Mouse (Mus musculus): ENCODE data around the gene Stxbp6. TPM values are rescaled to one million over a fixed set of nuclear protein-coding genes. Genes with fewer than 3 reads are reported as not detected.

Stxbp6 gene
- polyA plus RNA-seq, 1 experiment from 2014 or later: 7.1 TPM

DNA sequence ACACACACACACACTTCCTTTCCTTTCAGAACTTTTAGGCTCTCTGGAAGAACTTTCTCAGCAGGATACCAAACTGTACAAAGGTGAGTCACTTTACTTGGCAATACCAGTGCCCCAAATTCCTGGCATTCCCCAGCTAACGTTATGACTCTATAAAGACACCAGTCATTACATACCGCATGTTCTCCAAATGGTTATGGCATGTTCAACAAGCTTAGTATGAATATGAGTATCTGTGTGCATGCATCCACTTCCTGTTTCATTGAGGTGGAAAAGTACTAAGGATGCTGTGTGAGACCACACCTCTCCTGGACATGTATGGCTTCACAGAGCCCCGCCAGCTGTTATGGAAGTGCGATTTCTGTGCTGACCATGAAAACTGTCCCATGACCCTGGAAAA, 27.3 kb downstream of the Stxbp6 start:
- no peak for ATAC-seq
- no peak overlapping the region for H3K27ac ChIP-seq (ENCODE audit: low read depth)
- WGBS (ENCODE audit: insufficient replicate concordance): 68% methylated on average over 4 of the region's 4 CpGs
- H3K9ac ChIP-seq (replicated peaks): no peak overlapping the region
- H3K36me3 ChIP-seq (replicated peaks; ENCODE audit: insufficient read depth, low read length): no peaks in the 10 kb centered on the region
- DNase-seq: no peak
- TF ChIP-seq EP300 (IDR thresholded peaks at IDR 0.05; ENCODE audit: low read depth) (no peak), CTCF (IDR thresholded peaks at IDR 0.05; ENCODE audit: low read depth) (no peak)
- no peak overlapping the region for H3K4me2 ChIP-seq (ENCODE audit: low read depth, low read length)
- H3K4me1 ChIP-seq (ENCODE audit: insufficient read depth): no peaks in the 10 kb centered on the region
- no peaks in the 10 kb centered on the region for H3K9me3 ChIP-seq (ENCODE audit: low read length)
- no peaks in the 10 kb centered on the region for H3K27me3 ChIP-seq (ENCODE audit: insufficient read depth, low read length)
- H3K4me3 ChIP-seq (ENCODE audit: low read depth, low read length): no peak overlapping the region

DNA sequence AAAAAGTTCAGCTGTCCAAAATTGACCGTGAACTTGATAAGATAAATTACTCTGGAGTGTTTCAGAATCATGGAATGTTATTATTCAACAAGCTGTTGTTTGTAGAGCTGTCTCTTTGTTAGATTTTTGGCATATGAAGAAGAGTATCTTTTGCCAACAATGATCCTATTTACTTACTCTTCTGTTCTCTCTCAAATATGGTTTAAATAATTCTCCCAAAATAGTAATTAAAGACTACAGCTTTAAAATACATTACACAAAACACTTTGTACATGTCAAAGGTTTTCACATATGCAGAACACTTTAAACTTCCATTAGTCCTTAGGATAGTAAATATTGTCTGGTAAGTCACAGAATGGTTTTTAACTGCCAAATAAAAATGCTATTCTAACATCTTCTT, 29.9 kb downstream of the Stxbp6 start:
- WGBS (ENCODE audit: insufficient replicate concordance): 65% methylated on average over 1 of the region's 1 CpGs
- no peak overlapping the region for H3K27ac ChIP-seq (ENCODE audit: low read depth)
- no peak overlapping the region for H3K4me2 ChIP-seq (ENCODE audit: low read depth, low read length)
- H3K4me3 ChIP-seq (ENCODE audit: low read depth, low read length): no peak overlapping the region
- no peaks in the 10 kb centered on the region for H3K36me3 ChIP-seq (replicated peaks; ENCODE audit: insufficient read depth, low read length)
- no peak overlapping the region for H3K9ac ChIP-seq (replicated peaks)
- DNase-seq (no peak), ATAC-seq (no peak)
- TF ChIP-seq CTCF (IDR thresholded peaks at IDR 0.05; ENCODE audit: low read depth) (no peak), EP300 (IDR thresholded peaks at IDR 0.05; ENCODE audit: low read depth) (no peak)
- H3K4me1 ChIP-seq (ENCODE audit: insufficient read depth): no peaks in the 10 kb centered on the region
- H3K9me3 ChIP-seq (ENCODE audit: low read length): no peaks in the 10 kb centered on the region
- H3K27me3 ChIP-seq (ENCODE audit: insufficient read depth, low read length): no peaks in the 10 kb centered on the region

DNA sequence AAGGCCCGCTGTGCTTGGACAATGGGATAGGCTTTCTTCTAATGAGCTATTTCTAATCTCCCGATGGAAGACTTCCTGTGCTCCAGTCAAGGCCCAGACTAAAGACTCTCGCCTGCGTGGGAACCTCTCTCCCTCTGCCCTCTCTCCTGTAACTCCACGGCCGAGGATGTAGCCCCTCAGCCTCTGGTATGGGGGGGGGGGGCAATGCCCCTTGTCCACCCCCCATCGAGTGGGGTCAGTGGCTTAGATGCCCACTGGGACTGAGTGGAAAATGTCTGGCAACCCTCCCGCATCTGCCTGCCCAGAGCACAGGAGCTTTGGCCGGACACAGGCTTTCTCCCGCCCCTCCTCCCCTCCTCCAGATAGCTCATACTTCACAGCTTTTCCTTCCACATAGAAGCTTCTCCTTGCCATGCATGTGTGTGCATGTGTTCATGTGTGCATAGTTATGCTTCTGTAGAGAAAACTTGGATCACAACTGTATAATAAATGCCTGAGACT, 31.9 kb downstream of the Stxbp6 start:
- Histone ChIP-seq H3K9me3 (ENCODE audit: low read length) (no peaks in the 10 kb centered on the region), H3K4me2 (ENCODE audit: low read depth, low read length) (no peak overlapping the region), H3K9ac (replicated peaks) (no peak overlapping the region), H3K4me1 (ENCODE audit: insufficient read depth) (peaks cover 1% of the 10 kb centered on the region; the same call in 1 of the 2 replicates), H3K27me3 (ENCODE audit: insufficient read depth, low read length) (no peaks in the 10 kb centered on the region), H3K36me3 (replicated peaks; ENCODE audit: insufficient read depth, low read length) (no peaks in the 10 kb centered on the region), H3K27ac (ENCODE audit: low read depth) (no peak overlapping the region), H3K4me3 (ENCODE audit: low read depth, low read length) (no peak overlapping the region)
- ATAC-seq (no peak), DNase-seq (no peak)
- WGBS (ENCODE audit: insufficient replicate concordance): 52% methylated on average over 10 of the region's 10 CpGs
- TF ChIP-seq EP300 (IDR thresholded peaks at IDR 0.05; ENCODE audit: low read depth) (no peak), CTCF (IDR thresholded peaks at IDR 0.05; ENCODE audit: low read depth) (no peak)

DNA sequence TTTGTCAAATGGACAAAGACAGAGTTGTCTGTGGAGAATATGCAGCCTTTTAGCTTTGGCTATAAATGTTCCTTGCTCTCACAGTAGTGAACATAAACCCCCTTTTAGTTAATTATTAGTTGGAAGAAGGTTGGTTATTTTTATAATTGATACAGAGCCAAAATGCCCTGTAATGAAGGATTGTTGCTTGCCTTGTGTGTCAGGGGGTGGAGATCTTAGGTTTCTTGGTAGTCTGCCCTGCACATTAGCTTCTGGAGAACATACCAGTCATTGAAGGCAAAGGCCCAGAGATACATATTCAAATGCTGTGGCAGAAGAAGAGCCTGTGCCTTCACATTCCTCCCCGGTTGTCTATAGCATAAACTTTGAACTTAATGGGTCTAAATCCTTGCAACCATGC, 37.0 kb downstream of the Stxbp6 start:
- DNase-seq (no peak), ATAC-seq (no peak)
- H3K9ac ChIP-seq (replicated peaks): no peak overlapping the region
- WGBS (ENCODE audit: insufficient replicate concordance): 44% methylated on average over 1 of the region's 1 CpGs
- no peak overlapping the region for H3K27ac ChIP-seq (ENCODE audit: low read depth)
- H3K4me2 ChIP-seq (ENCODE audit: low read depth, low read length): no peak overlapping the region
- no peaks in the 10 kb centered on the region for H3K9me3 ChIP-seq (ENCODE audit: low read length)
- peaks cover 4% of the 10 kb centered on the region; the same call in 1 of the 2 replicates for H3K4me1 ChIP-seq (ENCODE audit: insufficient read depth)
- H3K27me3 ChIP-seq (ENCODE audit: insufficient read depth, low read length): no peaks in the 10 kb centered on the region
- TF ChIP-seq CTCF (IDR thresholded peaks at IDR 0.05; ENCODE audit: low read depth) (no peak), EP300 (IDR thresholded peaks at IDR 0.05; ENCODE audit: low read depth) (no peak)
- no peak overlapping the region for H3K4me3 ChIP-seq (ENCODE audit: low read depth, low read length)
- no peaks in the 10 kb centered on the region for H3K36me3 ChIP-seq (replicated peaks; ENCODE audit: insufficient read depth, low read length)

DNA sequence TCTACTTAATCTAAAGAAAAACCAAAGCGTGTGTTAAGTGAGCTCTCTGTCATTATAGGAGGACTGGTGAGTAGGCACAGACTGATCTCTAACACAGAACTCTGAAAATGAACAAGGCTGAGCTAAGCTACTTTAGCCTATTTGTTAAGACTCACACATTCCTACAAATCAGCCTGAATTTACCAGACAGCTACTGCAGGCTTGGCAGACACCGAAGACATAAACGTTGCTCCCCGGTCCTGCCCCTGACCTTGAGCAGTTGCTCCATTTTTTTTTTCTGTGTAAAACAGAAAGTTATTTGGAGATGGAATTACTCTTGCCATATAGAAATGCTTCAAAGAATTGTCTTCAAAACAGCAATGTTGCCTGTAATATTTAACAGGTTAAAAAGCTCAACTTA, 37.4 kb downstream of the Stxbp6 start:
- no peaks in the 10 kb centered on the region for H3K9me3 ChIP-seq (ENCODE audit: low read length)
- WGBS (ENCODE audit: insufficient replicate concordance): 57% methylated on average over 4 of the region's 4 CpGs
- no peak overlapping the region for H3K27ac ChIP-seq (ENCODE audit: low read depth)
- H3K4me3 ChIP-seq (ENCODE audit: low read depth, low read length): no peak overlapping the region
- peaks cover 4% of the 10 kb centered on the region; the same call in 1 of the 2 replicates for H3K4me1 ChIP-seq (ENCODE audit: insufficient read depth)
- no peak overlapping the region for H3K9ac ChIP-seq (replicated peaks)
- DNase-seq (no peak), ATAC-seq (no peak)
- H3K27me3 ChIP-seq (ENCODE audit: insufficient read depth, low read length): no peaks in the 10 kb centered on the region
- TF ChIP-seq EP300 (IDR thresholded peaks at IDR 0.05; ENCODE audit: low read depth) (no peak), CTCF (IDR thresholded peaks at IDR 0.05; ENCODE audit: low read depth) (no peak)
- no peak overlapping the region for H3K4me2 ChIP-seq (ENCODE audit: low read depth, low read length)
- H3K36me3 ChIP-seq (replicated peaks; ENCODE audit: insufficient read depth, low read length): no peaks in the 10 kb centered on the region

DNA sequence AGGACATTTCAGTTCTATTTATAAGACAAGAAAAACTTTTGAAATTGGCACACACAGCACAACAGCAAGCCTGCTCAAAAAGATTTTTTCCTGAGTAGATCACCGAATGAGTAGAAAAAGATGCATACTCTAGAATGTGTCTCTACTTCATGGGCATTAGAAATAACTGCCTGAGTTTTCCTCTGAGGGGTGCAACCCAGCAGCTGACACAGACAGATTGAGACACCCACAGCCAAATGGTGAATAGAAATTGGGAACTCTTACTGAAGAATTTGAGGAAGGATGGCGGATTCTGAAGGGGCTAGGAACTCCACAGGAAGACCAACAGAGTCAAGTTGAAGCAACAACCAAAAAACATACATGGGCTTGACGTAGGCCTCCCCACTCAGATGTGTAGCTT, 43.8 kb downstream of the Stxbp6 start:
- TF ChIP-seq CTCF (IDR thresholded peaks at IDR 0.05; ENCODE audit: low read depth) (no peak), EP300 (IDR thresholded peaks at IDR 0.05; ENCODE audit: low read depth) (no peak)
- Histone ChIP-seq H3K27me3 (ENCODE audit: insufficient read depth, low read length) (no peaks in the 10 kb centered on the region), H3K4me3 (ENCODE audit: low read depth, low read length) (no peak overlapping the region), H3K9me3 (ENCODE audit: low read length) (no peaks in the 10 kb centered on the region), H3K27ac (ENCODE audit: low read depth) (no peak overlapping the region), H3K36me3 (replicated peaks; ENCODE audit: insufficient read depth, low read length) (no peaks in the 10 kb centered on the region), H3K4me1 (ENCODE audit: insufficient read depth) (no peaks in the 10 kb centered on the region), H3K4me2 (ENCODE audit: low read depth, low read length) (no peak overlapping the region), H3K9ac (replicated peaks) (no peak overlapping the region)
- 80% methylated on average over 3 of the region's 3 CpGs for WGBS (ENCODE audit: insufficient replicate concordance)
- DNase-seq (no peak), ATAC-seq (no peak)

DNA sequence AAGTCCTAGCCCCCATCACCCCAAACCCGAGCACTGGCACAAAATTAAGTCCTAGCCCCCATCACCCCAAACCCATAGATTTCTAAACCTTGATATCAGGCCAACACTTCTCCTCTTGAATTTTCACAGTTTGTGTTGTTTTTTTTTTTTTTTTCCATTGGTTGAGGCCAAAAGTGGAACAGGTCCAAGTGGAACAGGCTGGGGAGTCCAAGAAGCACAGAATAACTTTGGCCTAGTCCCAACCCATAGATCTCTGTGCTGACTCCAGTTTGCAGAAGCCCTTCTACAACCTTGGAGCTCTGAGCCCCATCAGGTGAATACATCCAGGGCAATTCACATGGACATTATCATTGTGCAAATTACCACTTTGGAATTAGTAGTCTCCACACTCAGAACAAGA, 48.2 kb downstream of the Stxbp6 start:
- H3K4me1 ChIP-seq (ENCODE audit: insufficient read depth): no peaks in the 10 kb centered on the region
- ATAC-seq: no peak
- H3K36me3 ChIP-seq (replicated peaks; ENCODE audit: insufficient read depth, low read length): no peaks in the 10 kb centered on the region
- H3K4me2 ChIP-seq (ENCODE audit: low read depth, low read length): no peak overlapping the region
- TF ChIP-seq EP300 (IDR thresholded peaks at IDR 0.05; ENCODE audit: low read depth) (no peak), CTCF (IDR thresholded peaks at IDR 0.05; ENCODE audit: low read depth) (no peak)
- no peak overlapping the region for H3K9ac ChIP-seq (replicated peaks)
- H3K4me3 ChIP-seq (ENCODE audit: low read depth, low read length): no peak overlapping the region
- WGBS (ENCODE audit: insufficient replicate concordance): 63% methylated on average over 1 of the region's 1 CpGs
- DNase-seq: no peak
- no peak overlapping the region for H3K27ac ChIP-seq (ENCODE audit: low read depth)
- H3K27me3 ChIP-seq (ENCODE audit: insufficient read depth, low read length): no peaks in the 10 kb centered on the region
- no peaks in the 10 kb centered on the region for H3K9me3 ChIP-seq (ENCODE audit: low read length)

All from liver, postnatal 0 days (tissue).